19 mouse cellular contexts compared by ENCODE assay signal in genomic region chr4:98918204-98918603, GRCm38 (mm10).
"Had no signal": no experiment of that assay in that cellular context is flagged by ENCODE, and none has a peak within 500 bp of the region (broad histone marks: within the 10 kb centered on the region; RNA-seq: fewer than 3 reads in every experiment).

No protein-coding gene starts in this region.

- H3K4me2 ChIP-seq: limb, embryonic 12.5 days; limb, embryonic 15.5 days; liver, embryonic 11.5 days; liver, embryonic 15.5 days; lung, embryonic 15.5 days; midbrain, embryonic 13.5 days had no signal

- DNase-seq: kidney, adult 2 months; kidney, postnatal 25 days; layer of hippocampus, postnatal 36 days; left cerebral cortex, postnatal 4 days; lung, adult 18-20 months; lung, postnatal 10 days; lung, postnatal 36 days; thymus, adult 2 months; thymus, postnatal 14 days had no signal

- H3K36me3 ChIP-seq: limb, embryonic 12.5 days; limb, embryonic 15.5 days; liver, embryonic 15.5 days; lung, embryonic 15.5 days; midbrain, embryonic 10.5 days; midbrain, embryonic 13.5 days had no signal

- H3K27me3 ChIP-seq: limb, embryonic 12.5 days; limb, embryonic 15.5 days; liver, embryonic 15.5 days; lung, embryonic 15.5 days; megakaryocyte, embryonic 14.5 days; midbrain, embryonic 13.5 days had no signal

- H3K4me3 ChIP-seq: limb, embryonic 12.5 days; limb, embryonic 15.5 days; liver, embryonic 15.5 days; lung, embryonic 15.5 days; megakaryocyte, embryonic 14.5 days; midbrain, embryonic 10.5 days; midbrain, embryonic 13.5 days had no signal

- ATAC-seq: inflammation-experienced regulatory T-cells, adult 6 months; midbrain, embryonic 13.5 days had no signal

- H3K9me3 ChIP-seq: limb, embryonic 12.5 days; limb, embryonic 15.5 days; liver, embryonic 15.5 days; lung, embryonic 15.5 days; midbrain, embryonic 10.5 days; midbrain, embryonic 13.5 days had no signal

- H3K9ac ChIP-seq: limb, embryonic 12.5 days; limb, embryonic 15.5 days; liver, embryonic 15.5 days; lung, embryonic 15.5 days; midbrain, embryonic 13.5 days had no signal

- H3K27ac ChIP-seq: kidney, postnatal 0 days; limb, embryonic 12.5 days; limb, embryonic 15.5 days; liver, embryonic 15.5 days; lung, embryonic 15.5 days; midbrain, embryonic 10.5 days; midbrain, embryonic 13.5 days had no signal
